Mouse (Mus musculus): ENCODE results near the gene Adarb2. TPM values are rescaled to one million over a fixed set of nuclear protein-coding genes. Genes with fewer than 3 reads are reported as not detected.

The Adarb2 gene
- polyA plus RNA-seq, 1 experiment, result not detected

DNA sequence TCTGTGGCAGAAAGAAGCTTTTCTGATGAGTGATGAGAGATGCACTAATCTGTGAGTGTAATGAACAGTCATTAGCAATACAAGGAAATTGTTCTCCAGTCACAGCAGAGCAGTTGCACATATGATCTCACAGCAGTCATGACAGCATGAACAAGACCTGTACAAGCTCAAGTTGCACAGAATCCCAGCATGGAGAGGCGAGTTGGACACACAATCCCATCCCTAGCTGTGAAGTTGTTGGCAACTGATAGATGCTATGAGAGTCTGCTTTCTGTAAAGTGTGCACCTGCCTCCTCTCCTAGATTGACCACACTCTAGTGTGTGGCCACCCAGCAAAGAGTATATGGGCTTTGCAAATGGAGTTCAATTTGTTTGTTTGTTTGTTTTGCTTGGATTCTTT is 36.2 kb downstream of the Adarb2 start:
- no peaks in the 10 kb centered on the region for H3K4me1 ChIP-seq (ENCODE audit: control insufficient read depth, insufficient read depth, low read length)
- H3K36me3 ChIP-seq (ENCODE audit: control insufficient read depth, insufficient read depth, low read length), result no peaks in the 10 kb centered on the region
- H3K4me3 ChIP-seq (ENCODE audit: control insufficient read depth, low read depth, low read length), result no peak overlapping the region
- TF ChIP-seq CTCF (IDR thresholded peaks at IDR 0.05; ENCODE audit: control insufficient read depth, insufficient read depth, insufficient replicate concordance, low read depth, low read length) (no peak), POLR2A (IDR thresholded peaks at IDR 0.05; ENCODE audit: control insufficient read depth, low read depth, low read length) (no peak)
- no peak overlapping the region for H3K27ac ChIP-seq (ENCODE audit: control insufficient read depth, insufficient read depth, low read depth, low read length)
- no peaks in the 10 kb centered on the region for H3K27me3 ChIP-seq (ENCODE audit: control insufficient read depth, insufficient read depth, low read length)

DNA sequence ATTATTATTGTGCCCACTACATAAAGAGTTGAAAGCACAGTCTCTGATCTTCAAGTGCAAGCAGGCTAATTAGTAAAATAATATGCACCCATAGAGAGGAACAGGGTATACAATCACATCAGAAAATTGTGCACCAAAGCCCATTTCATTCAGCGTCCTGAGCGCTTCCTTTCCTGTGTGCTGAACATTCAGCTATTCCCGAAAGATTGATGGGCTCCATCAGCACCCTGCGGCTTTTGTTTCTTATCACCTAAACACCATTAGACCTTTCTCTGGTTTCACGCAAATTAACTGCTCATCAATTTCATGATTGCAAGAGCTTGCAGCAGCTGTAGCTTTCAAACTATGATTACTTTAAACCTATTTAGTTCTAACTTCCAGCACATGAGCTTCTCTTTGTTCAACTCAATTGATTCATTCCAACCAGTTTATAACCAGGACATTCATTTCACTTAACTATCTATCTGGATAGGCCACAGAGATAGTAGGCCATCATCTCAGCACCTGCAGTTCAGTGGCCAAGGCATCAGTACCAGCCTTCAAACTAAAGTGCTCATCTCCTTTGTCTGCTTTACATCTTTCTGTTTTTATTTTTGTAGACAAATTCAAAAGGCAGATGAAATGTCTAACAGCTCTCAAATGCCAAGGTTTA is 45.5 kb downstream of the Adarb2 start:
- TF ChIP-seq CTCF (IDR thresholded peaks at IDR 0.05; ENCODE audit: control insufficient read depth, insufficient read depth, insufficient replicate concordance, low read depth, low read length) (no peak), POLR2A (IDR thresholded peaks at IDR 0.05; ENCODE audit: control insufficient read depth, low read depth, low read length) (no peak)
- Histone ChIP-seq H3K4me3 (ENCODE audit: control insufficient read depth, low read depth, low read length) (no peak overlapping the region), H3K27me3 (ENCODE audit: control insufficient read depth, insufficient read depth, low read length) (no peaks in the 10 kb centered on the region), H3K27ac (ENCODE audit: control insufficient read depth, insufficient read depth, low read depth, low read length) (no peak overlapping the region), H3K36me3 (ENCODE audit: control insufficient read depth, insufficient read depth, low read length) (no peaks in the 10 kb centered on the region), H3K4me1 (ENCODE audit: control insufficient read depth, insufficient read depth, low read length) (no peaks in the 10 kb centered on the region)

- no peak overlapping the region for H3K4me3 ChIP-seq (ENCODE audit: control insufficient read depth, low read depth, low read length)
- H3K36me3 ChIP-seq (ENCODE audit: control insufficient read depth, insufficient read depth, low read length), result no peaks in the 10 kb centered on the region
- no peaks in the 10 kb centered on the region for H3K27me3 ChIP-seq (ENCODE audit: control insufficient read depth, insufficient read depth, low read length)
- no peaks in the 10 kb centered on the region for H3K4me1 ChIP-seq (ENCODE audit: control insufficient read depth, insufficient read depth, low read length)
- TF ChIP-seq POLR2A (IDR thresholded peaks at IDR 0.05; ENCODE audit: control insufficient read depth, low read depth, low read length), result no peak
- no peak for TF ChIP-seq CTCF (IDR thresholded peaks at IDR 0.05; ENCODE audit: control insufficient read depth, insufficient read depth, insufficient replicate concordance, low read depth, low read length)
- H3K27ac ChIP-seq (ENCODE audit: control insufficient read depth, insufficient read depth, low read depth, low read length), result no peak overlapping the region
Measured at GRCm38 (mm10) chr13:8272158-8272945, 69.7 kb downstream of the Adarb2 start.

- no peaks in the 10 kb centered on the region for H3K27me3 ChIP-seq (ENCODE audit: control insufficient read depth, insufficient read depth, low read length)
- no peak for TF ChIP-seq CTCF (IDR thresholded peaks at IDR 0.05; ENCODE audit: control insufficient read depth, insufficient read depth, insufficient replicate concordance, low read depth, low read length)
- no peak for TF ChIP-seq POLR2A (IDR thresholded peaks at IDR 0.05; ENCODE audit: control insufficient read depth, low read depth, low read length)
- no peak overlapping the region for H3K27ac ChIP-seq (ENCODE audit: control insufficient read depth, insufficient read depth, low read depth, low read length)
Measured at GRCm38 (mm10) chr13:8283116-8283515, 80.5 kb downstream of the Adarb2 start.

GRCm38 (mm10) chr13:8316347-8317141 is 113.9 kb downstream of the Adarb2 start:
- H3K4me3 ChIP-seq (ENCODE audit: control insufficient read depth, low read depth, low read length), result no peak overlapping the region

More at GRCm38 (mm10) chr13:8283116-8283515, 80.5 kb downstream of the Adarb2 start:
- Histone ChIP-seq H3K4me1 (ENCODE audit: control insufficient read depth, insufficient read depth, low read length) (no peaks in the 10 kb centered on the region), H3K4me3 (ENCODE audit: control insufficient read depth, low read depth, low read length) (no peak overlapping the region), H3K36me3 (ENCODE audit: control insufficient read depth, insufficient read depth, low read length) (no peaks in the 10 kb centered on the region)

GRCm38 (mm10) chr13:8333589-8334455 is 131.2 kb downstream of the Adarb2 start:
- no peaks in the 10 kb centered on the region for H3K27me3 ChIP-seq (ENCODE audit: control insufficient read depth, insufficient read depth, low read length)
- TF ChIP-seq POLR2A (IDR thresholded peaks at IDR 0.05; ENCODE audit: control insufficient read depth, low read depth, low read length), result no peak
- no peak for TF ChIP-seq CTCF (IDR thresholded peaks at IDR 0.05; ENCODE audit: control insufficient read depth, insufficient read depth, insufficient replicate concordance, low read depth, low read length)
- no peak overlapping the region for H3K4me3 ChIP-seq (ENCODE audit: control insufficient read depth, low read depth, low read length)
- H3K27ac ChIP-seq (ENCODE audit: control insufficient read depth, insufficient read depth, low read depth, low read length), result no peak overlapping the region
- H3K4me1 ChIP-seq (ENCODE audit: control insufficient read depth, insufficient read depth, low read length), result no peaks in the 10 kb centered on the region
- no peaks in the 10 kb centered on the region for H3K36me3 ChIP-seq (ENCODE audit: control insufficient read depth, insufficient read depth, low read length)

More at GRCm38 (mm10) chr13:8316347-8317141, 113.9 kb downstream of the Adarb2 start:
- Histone ChIP-seq H3K36me3 (ENCODE audit: control insufficient read depth, insufficient read depth, low read length) (no peaks in the 10 kb centered on the region), H3K4me1 (ENCODE audit: control insufficient read depth, insufficient read depth, low read length) (no peaks in the 10 kb centered on the region), H3K27ac (ENCODE audit: control insufficient read depth, insufficient read depth, low read depth, low read length) (no peak overlapping the region), H3K27me3 (ENCODE audit: control insufficient read depth, insufficient read depth, low read length) (no peaks in the 10 kb centered on the region)
- TF ChIP-seq CTCF (IDR thresholded peaks at IDR 0.05; ENCODE audit: control insufficient read depth, insufficient read depth, insufficient replicate concordance, low read depth, low read length) (no peak), POLR2A (IDR thresholded peaks at IDR 0.05; ENCODE audit: control insufficient read depth, low read depth, low read length) (no peak)
